Mouse (Mus musculus): ENCODE measurements at regions not wholly inside any gene's neighbourhood (a gene's known extent, or its start where the extent isn't known, plus 50 kb on each side); places are given as distances from the start of the nearest gene placed in this dataset.

DNA sequence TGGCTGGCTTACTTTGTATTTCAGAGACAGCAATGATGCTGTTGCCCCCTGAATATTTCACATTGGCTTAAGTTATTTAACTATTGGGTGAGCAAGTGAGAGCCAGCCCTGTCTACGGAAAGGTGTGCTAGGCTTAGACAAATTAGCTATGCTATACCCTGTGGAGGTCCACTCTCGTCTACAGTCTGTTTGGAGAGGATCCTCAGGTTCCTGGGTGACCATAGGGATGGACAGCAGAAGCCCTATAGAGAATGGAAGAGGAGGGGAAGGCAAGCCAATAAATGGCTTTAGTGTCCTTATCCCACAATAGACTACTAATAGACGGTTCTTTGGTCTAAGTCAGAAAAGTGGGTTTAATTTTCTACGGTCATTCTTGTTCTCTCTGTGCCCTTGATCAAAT lies 455.3 kb upstream of the Nr2f2 start:
- TF ChIP-seq GATA1 (IDR thresholded peaks at IDR 0.05; ENCODE audit: borderline replicate concordance, low read length) (no peak), FLI1 (IDR thresholded peaks at IDR 0.05; ENCODE audit: low read length) (no peak)

Data from megakaryocyte, embryonic 14.5 days (primary cell).